Mouse (Mus musculus): ENCODE measurements around the gene Fgfr2.

Gene Fgfr2

GRCm38 (mm10) chr7:132171716-132172115 is 951.4 kb downstream of the Fgfr2 start:
- DNase-seq (ENCODE audit: low spot score): no peak

DNA sequence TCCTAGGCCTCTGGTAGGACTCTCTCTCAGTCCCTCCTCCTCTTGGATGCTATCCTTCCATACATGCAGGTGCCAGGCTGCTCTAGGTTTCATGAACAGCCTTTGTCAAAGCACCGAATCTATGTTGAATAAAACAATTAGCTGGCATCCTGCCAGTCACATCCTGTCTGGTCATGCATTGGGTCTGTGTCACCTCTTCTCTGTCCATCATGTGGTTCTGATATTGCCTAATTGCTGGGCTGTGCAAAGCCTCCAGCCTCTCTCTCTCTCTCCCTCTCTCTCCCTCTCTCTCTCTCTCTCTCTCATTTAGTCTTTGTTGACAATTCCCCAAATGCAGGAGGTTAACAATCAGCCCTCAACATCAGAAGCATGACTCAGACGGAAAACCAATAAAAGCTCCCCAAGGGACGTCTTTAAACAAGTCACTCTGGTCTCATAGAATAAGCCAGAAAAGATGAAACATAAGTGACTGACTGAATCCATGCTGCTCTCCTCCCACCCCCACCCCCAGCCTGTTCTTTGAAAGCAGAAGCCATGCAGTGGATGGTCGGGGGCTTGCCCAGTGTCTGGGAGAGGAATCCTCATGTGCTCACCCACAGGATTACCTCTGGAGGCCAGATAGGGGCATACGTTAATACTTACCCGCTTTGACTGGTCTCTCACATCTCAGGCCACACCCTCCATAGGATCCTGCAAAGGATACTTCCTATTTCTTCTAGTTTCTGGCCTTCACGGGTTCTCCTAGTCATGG is 953.6 kb downstream of the Fgfr2 start:
- DNase-seq (ENCODE audit: low spot score): no peak

DNA sequence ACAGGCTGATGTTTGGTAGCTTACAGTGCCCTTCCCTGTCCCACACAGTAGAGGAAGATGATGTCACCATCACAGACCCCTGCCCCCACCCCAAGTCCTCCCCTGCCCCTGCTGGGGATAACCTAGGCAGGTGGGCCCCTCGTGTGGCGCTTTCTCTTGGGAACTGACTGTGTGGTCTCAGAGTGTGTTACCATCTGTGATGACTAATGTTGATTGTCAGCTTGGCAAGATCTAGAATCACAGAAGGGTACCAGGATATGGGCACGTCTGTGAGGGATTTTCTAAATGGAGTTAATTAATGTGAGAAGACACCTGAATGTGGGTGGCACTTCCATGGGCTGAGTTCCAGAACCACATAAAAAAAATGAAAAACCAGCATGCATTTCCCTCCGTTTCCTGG is 955.9 kb downstream of the Fgfr2 start:
- DNase-seq (ENCODE audit: low spot score): no peak

DNA sequence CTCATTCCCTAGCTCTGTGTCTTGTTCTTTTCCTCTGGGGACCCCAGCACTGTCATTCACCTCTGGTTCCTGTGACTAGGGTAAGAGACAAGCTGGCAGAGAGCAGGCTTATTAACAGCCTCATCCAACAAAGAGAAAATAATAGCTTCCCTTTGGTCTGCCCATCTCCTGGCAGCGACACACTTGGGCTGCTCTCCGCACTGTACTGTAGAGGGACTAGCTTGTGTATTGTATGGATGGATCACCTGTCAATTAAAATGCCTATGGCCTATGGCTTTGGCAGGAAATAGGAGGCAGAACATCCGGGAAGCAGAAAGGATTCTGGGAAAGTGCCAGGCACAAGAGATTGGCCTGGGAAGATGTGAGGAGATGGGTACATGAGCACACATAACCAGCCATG is 960.9 kb downstream of the Fgfr2 start:
- no peak for DNase-seq (ENCODE audit: low spot score)

- DNase-seq (ENCODE audit: low spot score): no peak
Observed at GRCm38 (mm10) chr7:132158321-132159025, 964.7 kb downstream of the Fgfr2 start.

GRCm38 (mm10) chr7:132154368-132154961 is 968.7 kb downstream of the Fgfr2 start, which contains the start of gene Cpxm2:
Cpxm2 (minus strand) TSS chr7:132154739.
- DNase-seq (ENCODE audit: low spot score): no peak

- DNase-seq (ENCODE audit: low spot score): no peak
Observed at GRCm38 (mm10) chr7:132153725-132154147, 969.4 kb downstream of the Fgfr2 start.

GRCm38 (mm10) chr7:132145227-132145800 is 977.8 kb downstream of the Fgfr2 start:
- no peak for DNase-seq (ENCODE audit: low spot score)

DNA sequence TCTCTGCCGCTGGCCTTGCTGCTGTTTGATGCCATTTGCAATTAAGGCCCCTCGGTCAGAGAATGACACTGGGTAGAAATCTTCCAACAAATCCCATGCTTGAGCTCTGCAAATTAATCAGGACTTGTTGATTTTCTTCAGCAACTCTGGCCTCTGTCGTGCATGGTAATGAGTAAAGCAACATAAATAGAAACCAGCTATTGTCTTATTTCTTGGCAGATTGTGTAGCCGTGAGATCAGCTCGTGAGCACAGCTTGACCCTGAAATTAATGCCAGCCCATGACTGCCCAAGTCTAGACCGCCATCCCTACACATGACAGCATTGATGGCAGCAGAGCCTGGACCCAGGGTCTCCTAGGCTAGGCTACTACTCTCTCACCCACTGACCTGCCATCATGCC is 994.5 kb downstream of the Fgfr2 start:
- DNase-seq (ENCODE audit: low spot score): no peak

GRCm38 (mm10) chr7:132124948-132125347 is 998.2 kb downstream of the Fgfr2 start:
- DNase-seq (ENCODE audit: low spot score): no peak

GRCm38 (mm10) chr7:132123211-132123610 is 999.9 kb downstream of the Fgfr2 start:
- DNase-seq (ENCODE audit: low spot score): peak; percentile 2

GRCm38 (mm10) chr7:132119817-132120216 is 1003.3 kb downstream of the Fgfr2 start:
- no peak for DNase-seq (ENCODE audit: low spot score)

GRCm38 (mm10) chr7:132111770-132112169 is 1011.4 kb downstream of the Fgfr2 start:
- no peak for DNase-seq (ENCODE audit: low spot score)

DNA sequence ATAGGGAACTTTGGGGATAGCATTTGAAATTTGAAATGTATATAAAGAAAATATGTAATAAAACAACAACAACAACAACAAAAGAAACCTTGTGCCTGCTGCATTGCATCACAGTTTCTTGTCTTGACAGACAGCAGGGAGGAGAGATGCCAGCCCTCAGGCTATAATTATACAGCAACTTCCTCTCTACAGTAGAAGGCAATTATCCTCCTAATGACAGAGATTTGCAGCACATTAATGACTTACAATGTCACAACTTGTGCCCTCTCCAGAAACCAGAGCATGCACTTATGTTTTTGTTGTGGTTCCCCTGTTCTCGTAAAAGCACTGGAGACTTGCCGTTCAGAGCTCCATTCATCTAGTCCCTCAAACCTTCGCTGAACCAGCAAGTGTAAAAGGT is 1012.8 kb downstream of the Fgfr2 start:
- no peak for DNase-seq (ENCODE audit: low spot score)

- no peak for DNase-seq (ENCODE audit: low spot score)
Observed at GRCm38 (mm10) chr7:132106891-132107290, 1016.3 kb downstream of the Fgfr2 start.

GRCm38 (mm10) chr7:132105326-132105725 is 1017.8 kb downstream of the Fgfr2 start:
- DNase-seq (ENCODE audit: low spot score): no peak

DNA sequence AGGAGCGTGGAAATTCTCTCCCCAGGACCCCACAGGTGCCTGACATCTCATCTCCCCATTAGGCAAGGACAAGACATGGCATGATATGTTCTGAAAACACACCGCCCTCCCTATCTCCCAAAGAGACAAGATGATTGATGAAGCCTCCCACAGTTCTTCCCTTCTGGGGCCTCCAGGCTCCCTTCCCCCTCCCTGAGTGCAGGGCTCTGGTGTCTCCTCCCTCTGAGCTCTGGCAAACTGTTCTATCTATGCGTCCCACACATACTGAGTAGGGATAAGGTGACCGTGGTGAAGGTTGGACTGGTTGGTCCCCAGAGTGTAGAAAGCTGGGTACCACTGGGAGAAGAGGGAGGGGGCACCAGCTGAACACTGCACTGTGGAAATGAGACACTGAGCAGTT is 1024.7 kb downstream of the Fgfr2 start:
- DNase-seq (ENCODE audit: low spot score): no peak

- no peak for DNase-seq (ENCODE audit: low spot score)
Observed at GRCm38 (mm10) chr7:132094666-132095065, 1028.5 kb downstream of the Fgfr2 start.

- no peak for DNase-seq (ENCODE audit: low spot score)
Observed at GRCm38 (mm10) chr7:132091551-132091950, 1031.6 kb downstream of the Fgfr2 start.

DNA sequence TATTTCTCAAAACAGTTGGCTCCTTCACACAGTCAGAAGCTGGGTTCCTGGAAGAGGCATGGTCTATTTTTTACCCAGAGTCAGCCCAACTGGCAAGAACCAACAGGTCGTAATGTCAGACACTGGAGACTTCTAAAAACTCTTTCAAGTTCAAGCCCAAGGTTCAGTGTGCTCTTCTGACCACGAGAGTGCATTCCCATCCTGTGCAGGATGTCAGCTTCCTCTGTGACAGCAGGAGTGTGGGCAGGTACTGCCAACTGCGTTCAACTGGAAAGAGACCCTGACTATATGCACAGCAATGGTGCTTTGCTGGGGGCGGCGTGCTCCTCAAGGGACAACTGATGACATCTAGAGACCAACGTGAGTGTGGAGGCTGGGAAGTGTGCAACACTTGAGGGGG is 1034.5 kb downstream of the Fgfr2 start:
- DNase-seq (ENCODE audit: low spot score): no peak

DNA sequence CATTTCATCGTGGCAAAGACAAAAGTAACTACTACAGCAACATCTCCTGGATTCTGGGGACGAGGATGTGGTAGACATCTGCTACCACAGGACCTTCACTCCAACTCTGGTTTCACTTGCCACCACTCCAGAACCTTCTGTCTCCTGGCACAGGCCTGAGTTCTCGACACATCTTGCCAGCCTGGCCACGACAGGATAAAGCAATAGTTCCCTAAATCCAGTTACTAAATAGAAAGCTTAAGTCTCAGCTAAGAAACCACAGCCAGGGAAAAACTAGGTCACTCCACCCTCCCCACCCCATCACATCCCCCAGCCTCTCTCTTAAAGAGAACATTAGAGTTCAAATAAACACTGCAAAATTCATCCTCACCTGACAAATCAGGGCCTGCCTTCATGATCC is 1035.0 kb downstream of the Fgfr2 start:
- DNase-seq (ENCODE audit: low spot score): no peak

DNA sequence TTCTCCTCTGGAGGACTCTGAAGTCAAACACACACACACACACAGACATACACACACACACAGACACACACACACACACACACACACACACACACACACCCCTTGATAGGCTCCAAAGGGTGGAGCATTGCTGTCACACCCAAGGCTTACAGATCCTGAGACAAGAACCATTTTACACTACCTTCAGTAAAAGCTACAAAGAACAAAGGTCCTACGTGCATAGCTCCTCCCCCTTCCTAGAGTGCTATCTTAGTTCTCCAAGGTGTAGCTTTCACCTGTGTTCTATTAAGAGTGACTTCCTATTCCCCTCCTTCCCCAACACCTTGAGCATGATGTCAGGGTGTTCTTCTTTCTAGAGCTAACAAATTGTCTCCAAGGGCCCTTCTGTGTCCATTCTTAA is 1047.3 kb downstream of the Fgfr2 start:
- no peak for DNase-seq (ENCODE audit: low spot score)

- no peak for DNase-seq (ENCODE audit: low spot score)
Observed at GRCm38 (mm10) chr7:132074503-132074902, 1048.6 kb downstream of the Fgfr2 start.

All from adipocyte (in vitro differentiated cells).